Mouse (Mus musculus): Measurements from ENCODE around the gene Ubr1.
A peak's percentile ranks its signal among the peaks of the same experiment; 100 is the strongest.
"Not testable (repeated sequence)": the region's sequence is repeated elsewhere in the genome, so short reads cannot be mapped to it uniquely, and the experiment has no call there.

Ubr1 gene

GRCm38 (mm10) chr2:120970559-120971080 is at the start of gene Ubr1:
Ubr1 (minus strand) TSS chr2:120970715.
- DNase-seq (ENCODE audit: low spot score), result peak; percentile 36

- DNase-seq (ENCODE audit: low spot score), result no peak
Observed at GRCm38 (mm10) chr2:121017151-121017550, 46.6 kb upstream of the Ubr1 start.

GRCm38 (mm10) chr2:121016226-121016625 is 45.7 kb upstream of the Ubr1 start:
- DNase-seq (ENCODE audit: low spot score), result no peak

GRCm38 (mm10) chr2:121015507-121015906 is 45.0 kb upstream of the Ubr1 start:
- no peak for DNase-seq (ENCODE audit: low spot score)

GRCm38 (mm10) chr2:121012676-121013075 is 42.2 kb upstream of the Ubr1 start:
- no peak for DNase-seq (ENCODE audit: low spot score)

GRCm38 (mm10) chr2:121009071-121009677 is 38.7 kb upstream of the Ubr1 start:
- DNase-seq (ENCODE audit: low spot score), result no peak

GRCm38 (mm10) chr2:121008664-121009007 is 38.1 kb upstream of the Ubr1 start:
- no peak for DNase-seq (ENCODE audit: low spot score)

GRCm38 (mm10) chr2:121007925-121008663 is 37.6 kb upstream of the Ubr1 start, which contains the start of gene Ccndbp1:
Ccndbp1 (plus strand) TSS chr2:121008403.
- DNase-seq (ENCODE audit: low spot score), result peak; percentile 52

GRCm38 (mm10) chr2:121006986-121007385 is 36.5 kb upstream of the Ubr1 start:
- DNase-seq (ENCODE audit: low spot score), result no peak

GRCm38 (mm10) chr2:121004018-121004811 is 33.7 kb upstream of the Ubr1 start:
- DNase-seq (ENCODE audit: low spot score), result no peak

- no peak for DNase-seq (ENCODE audit: low spot score)
Observed at GRCm38 (mm10) chr2:121003586-121003985, 33.1 kb upstream of the Ubr1 start.

GRCm38 (mm10) chr2:120998863-120999262 is 28.3 kb upstream of the Ubr1 start:
- no peak for DNase-seq (ENCODE audit: low spot score)

GRCm38 (mm10) chr2:120996607-120997006 is 26.1 kb upstream of the Ubr1 start:
- DNase-seq (ENCODE audit: low spot score), result not testable (repeated sequence)

GRCm38 (mm10) chr2:120991196-120991595 is 20.7 kb upstream of the Ubr1 start:
- no peak for DNase-seq (ENCODE audit: low spot score)

- DNase-seq (ENCODE audit: low spot score), result no peak
Observed at GRCm38 (mm10) chr2:120985241-120985640, 14.7 kb upstream of the Ubr1 start.

- DNase-seq (ENCODE audit: low spot score), result no peak
Observed at GRCm38 (mm10) chr2:120983611-120984010, 13.1 kb upstream of the Ubr1 start.

GRCm38 (mm10) chr2:120980861-120981260 is 10.3 kb upstream of the Ubr1 start:
- no peak for DNase-seq (ENCODE audit: low spot score)

- no peak for DNase-seq (ENCODE audit: low spot score)
Observed at GRCm38 (mm10) chr2:120979819-120980218, 9.3 kb upstream of the Ubr1 start.

- no peak for DNase-seq (ENCODE audit: low spot score)
Observed at GRCm38 (mm10) chr2:120978693-120979037, 8.2 kb upstream of the Ubr1 start.

- no peak for DNase-seq (ENCODE audit: low spot score)
Observed at GRCm38 (mm10) chr2:120977926-120978692, 7.6 kb upstream of the Ubr1 start.

GRCm38 (mm10) chr2:120976990-120977925 is 6.7 kb upstream of the Ubr1 start, which contains the start of gene Tmem62:
Tmem62 (plus strand) TSS chr2:120977017.
- peak; percentile 16 for DNase-seq (ENCODE audit: low spot score)

Measured in layer of hippocampus, adult 9-10 months (tissue).